Mouse (Mus musculus): ENCODE data around the gene Sbf2.

DNA sequence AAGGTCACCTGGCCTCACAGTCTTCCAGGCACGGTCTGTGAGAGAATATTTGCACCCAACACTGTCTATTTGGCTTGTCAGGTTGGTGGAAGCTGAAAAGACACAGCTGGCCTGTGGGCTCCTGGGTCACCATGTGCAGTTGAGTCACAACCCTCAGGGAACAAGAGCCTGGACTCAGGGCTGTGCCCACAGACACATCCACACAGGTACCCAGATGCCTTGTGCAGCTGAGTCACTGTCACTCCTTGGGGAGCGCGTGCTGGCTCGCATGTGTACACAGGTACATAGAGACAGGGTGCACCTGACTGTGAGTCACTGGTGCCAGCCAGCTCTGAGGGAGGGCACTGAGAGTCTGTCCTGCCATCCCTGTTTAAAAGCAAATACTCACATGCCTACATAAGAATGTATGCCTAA lies 326.5 kb downstream of the Sbf2 start:
- TF ChIP-seq CTCF (IDR thresholded peaks at IDR 0.05; ENCODE audit: extremely low read depth, insufficient read depth, insufficient read length, insufficient replicate concordance) (no peak), POLR2A (IDR thresholded peaks at IDR 0.05; ENCODE audit: low read depth, low read length) (no peak)

Data from spleen, adult 2 months (tissue).